Mouse (Mus musculus) ES-Bruce4 (cell line): ENCODE measurements at regions not wholly inside any gene's neighbourhood (a gene's known extent, or its start where the extent isn't known, plus 50 kb on each side); places are given as distances from the start of the nearest gene placed in this dataset.

Experiments
- H3K27ac ChIP-seq: 2 replicates; pipeline ENCODE4 v1.5.1; 2012; ENCODE audit warnings: low read length, inconsistent platforms; ENCODE audit not compliant: insufficient read depth
- H3K27me3 ChIP-seq: 2 replicates; pipeline ENCODE4 v1.6.1; 2012; ENCODE audit warnings: mild to moderate bottlenecking, low read length, inconsistent platforms; ENCODE audit not compliant: control insufficient read depth, poor library complexity, insufficient read depth, severe bottlenecking
- H3K36me3 ChIP-seq: 2 replicates; pipeline ENCODE4 v1.6.1; 2012; ENCODE audit warnings: inconsistent platforms, mild to moderate bottlenecking, low read length, moderate library complexity; ENCODE audit not compliant: control insufficient read depth, poor library complexity, insufficient read depth, severe bottlenecking
- H3K4me1 ChIP-seq: one replicate; pipeline ENCODE4 v1.8.1; 2011; ENCODE audit warnings: low read length; ENCODE audit not compliant: control insufficient read depth, insufficient read depth
- H3K4me3 ChIP-seq: 2 replicates; pipeline ENCODE4 v1.5.1; 2011; ENCODE audit warnings: low read depth, mild to moderate bottlenecking, low read length
- H3K9ac ChIP-seq: 2 replicates; pipeline ENCODE4 v1.6.1; 2012; ENCODE audit warnings: low read depth, mild to moderate bottlenecking, inconsistent platforms; ENCODE audit not compliant: poor library complexity, severe bottlenecking
- H3K9me3 ChIP-seq: replicated peaks from 2 replicates; pipeline ENCODE4 v1.6.1; 2012; ENCODE audit warnings: mild to moderate bottlenecking, low read length, inconsistent platforms; ENCODE audit not compliant: control insufficient read depth, poor library complexity, insufficient read depth, severe bottlenecking
- CTCF ChIP-seq: IDR thresholded peaks from one replicate; pipeline ENCODE4 v1.8.1; 2011; ENCODE audit warnings: low read depth, low read length
- EP300 ChIP-seq: IDR thresholded peaks from 2 replicates; pipeline ENCODE4 v1.6.1; 2011; ENCODE audit warnings: low read depth, low read length; ENCODE audit not compliant: insufficient read depth
- POLR2A ChIP-seq: IDR thresholded peaks from one replicate; pipeline ENCODE4 v1.8.1; 2011; ENCODE audit warnings: low read length; ENCODE audit not compliant: insufficient read depth

DNA sequence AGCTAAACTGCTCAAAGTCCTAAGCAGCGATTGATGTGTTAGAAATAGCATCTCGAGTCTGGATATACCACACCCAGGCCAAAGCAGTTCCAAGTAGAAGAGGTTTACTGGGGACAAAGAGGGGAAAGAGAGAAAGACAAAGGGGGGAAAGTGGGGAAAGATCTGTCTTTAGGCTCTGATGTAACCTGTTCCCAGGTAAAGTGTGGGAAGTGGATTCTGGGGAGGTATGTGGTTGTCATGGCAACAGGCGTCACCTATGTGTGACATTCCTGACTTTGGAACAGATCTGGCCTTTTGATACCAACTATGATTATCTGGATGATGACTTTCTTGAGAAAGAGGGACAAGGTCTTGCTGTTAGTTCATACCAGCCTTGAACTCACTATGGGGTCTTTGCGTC lies 97.4 kb upstream of the Mark1 start:
- Histone ChIP-seq H3K4me3 (no peak overlapping the region), H3K27ac (no peak overlapping the region), H3K9ac (no peak overlapping the region), H3K36me3 (no peaks in the 10 kb centered on the region), H3K9me3 (no peaks in the 10 kb centered on the region), H3K27me3 (no peaks in the 10 kb centered on the region), H3K4me1 (peaks cover 4% of the 10 kb centered on the region)
- TF ChIP-seq CTCF (no peak), POLR2A (no peak), EP300 (no peak)

DNA sequence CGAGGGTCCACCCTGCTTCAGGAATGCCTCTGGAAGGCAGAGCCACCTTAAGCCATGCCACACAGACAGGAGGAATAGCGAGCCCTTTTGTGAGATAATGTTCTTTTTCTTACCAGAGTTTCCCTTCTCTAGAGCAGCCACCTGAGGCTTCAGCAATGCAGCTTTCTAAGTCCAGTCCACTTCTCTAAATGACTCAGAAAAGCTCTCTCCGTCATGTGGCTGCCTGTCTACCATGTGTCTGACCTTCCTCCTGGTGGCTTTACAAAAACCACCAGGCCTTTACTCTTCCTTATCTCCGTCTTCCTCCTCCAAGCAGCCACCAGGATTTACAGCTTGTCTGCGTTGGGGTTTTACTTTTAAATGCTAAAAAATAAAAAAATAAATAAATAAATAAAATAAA lies 93.4 kb upstream of the Mark1 start:
- no peak overlapping the region for H3K9ac ChIP-seq
- no peaks in the 10 kb centered on the region for H3K9me3 ChIP-seq
- H3K27me3 ChIP-seq = no peaks in the 10 kb centered on the region
- H3K36me3 ChIP-seq = no peaks in the 10 kb centered on the region
- no peak overlapping the region for H3K4me3 ChIP-seq
- H3K4me1 ChIP-seq = no peaks in the 10 kb centered on the region
- no peak for TF ChIP-seq CTCF
- TF ChIP-seq EP300 = no peak
- no peak for TF ChIP-seq POLR2A
- no peak overlapping the region for H3K27ac ChIP-seq

DNA sequence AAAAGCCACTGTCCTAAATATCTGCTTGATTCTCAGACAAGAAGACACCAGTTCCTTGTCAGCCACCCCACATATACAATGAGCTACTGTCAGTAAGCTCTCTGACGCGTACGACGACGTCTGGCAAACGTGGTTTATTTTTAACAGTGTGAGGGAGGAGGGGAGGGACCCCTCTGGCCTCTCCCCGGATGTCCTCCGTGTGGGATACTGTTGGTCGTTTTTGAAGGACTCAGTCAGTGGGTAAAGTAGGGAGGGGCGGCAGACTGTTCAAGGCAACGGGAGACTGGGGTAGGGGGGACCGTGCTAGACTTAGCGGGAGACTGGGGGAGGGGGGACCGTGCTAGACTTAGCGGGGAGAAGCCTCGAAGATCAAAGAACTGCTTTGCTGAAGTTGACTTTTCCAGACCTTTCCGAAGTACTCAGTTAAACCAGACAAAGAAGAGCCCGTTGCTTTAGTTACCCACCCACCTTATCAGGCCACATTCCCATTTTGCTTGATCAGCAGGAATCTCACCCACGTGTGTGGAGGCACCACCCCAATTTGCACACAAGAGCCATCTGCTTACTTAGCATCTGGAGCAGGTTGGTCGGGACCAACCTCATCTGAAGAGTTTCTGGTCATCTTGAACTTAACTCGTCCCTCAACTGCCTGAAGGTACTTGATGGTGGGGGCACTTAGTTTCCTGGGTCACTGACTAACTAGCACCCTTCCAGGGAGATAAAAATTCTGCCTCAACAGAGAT lies 92.6 kb upstream of the Mark1 start:
- no peaks in the 10 kb centered on the region for H3K4me1 ChIP-seq
- no peaks in the 10 kb centered on the region for H3K36me3 ChIP-seq
- no peaks in the 10 kb centered on the region for H3K27me3 ChIP-seq
- H3K4me3 ChIP-seq = no peak overlapping the region
- no peaks in the 10 kb centered on the region for H3K9me3 ChIP-seq
- TF ChIP-seq CTCF (no peak), POLR2A (no peak)
- no peak overlapping the region for H3K9ac ChIP-seq
- no peak overlapping the region for H3K27ac ChIP-seq

DNA sequence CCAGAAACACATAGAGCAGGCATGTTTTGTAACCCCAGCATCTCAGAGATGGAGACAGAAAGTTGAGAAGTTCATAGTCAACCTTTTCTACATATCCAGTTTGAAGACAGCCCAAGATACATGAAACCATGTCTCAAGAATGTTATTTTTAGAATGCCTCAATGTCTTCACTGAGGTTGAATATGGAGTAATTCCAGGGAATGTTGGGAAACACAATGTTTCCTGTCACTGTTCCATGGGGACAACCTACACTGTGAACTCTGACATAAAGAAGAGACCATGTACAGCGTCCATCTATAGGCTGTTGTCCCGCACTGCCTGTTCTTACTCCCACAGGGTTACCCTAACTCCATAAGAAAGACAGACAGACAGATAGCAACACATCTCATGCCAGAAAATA lies 89.8 kb upstream of the Mark1 start:
- no peaks in the 10 kb centered on the region for H3K36me3 ChIP-seq
- TF ChIP-seq CTCF (no peak), EP300 (no peak), POLR2A (no peak)
- H3K4me1 ChIP-seq = no peaks in the 10 kb centered on the region
- no peaks in the 10 kb centered on the region for H3K27me3 ChIP-seq
- H3K27ac ChIP-seq = no peak overlapping the region
- no peak overlapping the region for H3K9ac ChIP-seq
- H3K9me3 ChIP-seq = 0 out of 2 replicates have a peak, but pooled peaks cover 2% of the 10 kb centered on the region
- no peak overlapping the region for H3K4me3 ChIP-seq

DNA sequence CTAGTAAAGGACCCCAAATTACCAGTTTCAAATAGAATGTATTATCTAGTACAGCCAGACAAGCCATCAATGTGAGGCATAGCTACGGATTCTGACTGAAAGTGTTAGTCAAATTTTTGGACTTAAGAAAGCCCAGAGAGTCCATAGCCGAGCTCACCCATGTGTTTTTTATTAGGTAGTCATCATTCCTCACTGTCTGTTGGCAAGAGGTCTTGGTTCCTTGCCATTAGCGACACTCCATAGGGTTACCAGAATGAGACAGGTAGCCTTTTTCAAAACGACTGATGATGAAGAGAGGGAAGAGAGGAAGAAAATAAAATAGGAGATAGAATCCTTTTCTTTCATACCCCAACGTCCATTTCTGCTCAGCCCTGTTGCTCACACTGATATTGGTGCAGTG lies 83.8 kb upstream of the Mark1 start:
- Histone ChIP-seq H3K27ac (no peak overlapping the region), H3K4me1 (no peaks in the 10 kb centered on the region), H3K27me3 (no peaks in the 10 kb centered on the region), H3K9me3 (0 out of 2 replicates have a peak, but pooled peaks cover 2% of the 10 kb centered on the region), H3K4me3 (no peak overlapping the region), H3K36me3 (no peaks in the 10 kb centered on the region), H3K9ac (no peak overlapping the region)
- TF ChIP-seq CTCF = no peak

DNA sequence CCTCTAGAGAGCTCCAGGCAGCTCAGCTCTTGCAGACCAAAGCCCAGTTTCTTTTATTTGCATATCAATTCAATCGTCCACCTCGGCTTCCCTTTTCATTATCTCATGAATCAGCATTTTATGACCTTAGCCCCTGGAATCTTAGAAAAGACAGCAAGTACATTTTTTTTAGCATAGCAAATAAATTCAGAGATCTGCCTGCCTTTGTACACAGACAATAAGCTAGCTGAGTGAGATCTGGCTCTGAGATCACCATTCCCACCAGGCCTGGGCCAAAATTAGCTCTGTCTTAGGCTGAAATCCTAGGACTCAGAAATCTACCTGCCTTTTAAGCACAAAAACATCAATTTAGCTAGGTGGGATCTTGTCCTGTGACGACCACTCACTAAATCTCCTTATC lies 80.7 kb upstream of the Mark1 start:
- TF ChIP-seq POLR2A (no peak), CTCF (no peak), EP300 (0 out of 2 replicates have a peak, but pooled peaks have one; percentile 21)
- no peaks in the 10 kb centered on the region for H3K36me3 ChIP-seq
- H3K27me3 ChIP-seq = no peaks in the 10 kb centered on the region
- peaks cover 14% of the 10 kb centered on the region for H3K9me3 ChIP-seq
- no peaks in the 10 kb centered on the region for H3K4me1 ChIP-seq
- no peak overlapping the region for H3K4me3 ChIP-seq
- H3K9ac ChIP-seq = no peak overlapping the region
- H3K27ac ChIP-seq = peak overlapping the region; percentile 72
